Mouse (Mus musculus) c-Kit-positive CD71-negative TER-119-negative erythroid progenitor cells, embryonic 14.5 days (primary cell): ENCODE measurements at regions not wholly inside any gene's neighbourhood (a gene's known extent, or its start where the extent isn't known, plus 50 kb on each side); places are given as distances from the start of the nearest gene placed in this dataset.
A peak's percentile ranks its signal among the peaks of the same experiment; 100 is the strongest.

Experiments
- DNase-seq: peaks from one replicate; pipeline ENCODE4 v3.0.0-alpha.2; 2013; ENCODE audit warnings: low read depth

DNA sequence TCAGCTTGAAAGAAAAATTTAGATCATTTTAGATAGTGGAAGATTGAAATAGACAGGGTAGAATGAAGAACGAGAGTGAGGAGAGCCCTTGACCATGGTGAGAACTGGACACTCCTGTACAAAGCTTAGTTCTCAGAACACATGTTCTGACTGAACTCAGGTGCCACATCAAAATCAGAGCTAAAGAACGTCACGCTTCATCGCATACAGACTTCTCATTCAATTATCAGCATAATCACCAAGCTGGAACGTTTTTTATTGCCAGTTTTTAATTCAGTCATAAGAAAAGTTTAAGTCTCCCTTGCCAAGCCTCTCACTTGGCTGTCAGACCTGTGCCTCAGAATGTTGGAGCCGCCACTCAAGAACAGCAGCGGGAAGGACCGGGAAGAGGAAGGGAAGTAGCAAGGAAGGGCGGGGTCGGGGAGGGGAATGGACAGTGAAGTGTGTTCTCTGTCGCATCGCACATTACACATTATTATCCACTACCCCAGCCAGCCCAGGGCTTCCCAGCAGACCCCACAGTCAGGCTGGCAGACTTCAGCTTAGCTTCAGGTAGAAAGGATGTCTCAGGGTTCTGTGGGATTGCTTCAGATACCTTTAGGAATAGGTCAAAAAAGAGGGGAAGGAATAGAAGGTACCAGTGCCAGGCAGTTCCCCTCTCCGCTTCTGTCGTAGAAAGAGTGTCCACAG lies 140.1 kb upstream of the Smim15 start:
- no peak for DNase-seq

DNA sequence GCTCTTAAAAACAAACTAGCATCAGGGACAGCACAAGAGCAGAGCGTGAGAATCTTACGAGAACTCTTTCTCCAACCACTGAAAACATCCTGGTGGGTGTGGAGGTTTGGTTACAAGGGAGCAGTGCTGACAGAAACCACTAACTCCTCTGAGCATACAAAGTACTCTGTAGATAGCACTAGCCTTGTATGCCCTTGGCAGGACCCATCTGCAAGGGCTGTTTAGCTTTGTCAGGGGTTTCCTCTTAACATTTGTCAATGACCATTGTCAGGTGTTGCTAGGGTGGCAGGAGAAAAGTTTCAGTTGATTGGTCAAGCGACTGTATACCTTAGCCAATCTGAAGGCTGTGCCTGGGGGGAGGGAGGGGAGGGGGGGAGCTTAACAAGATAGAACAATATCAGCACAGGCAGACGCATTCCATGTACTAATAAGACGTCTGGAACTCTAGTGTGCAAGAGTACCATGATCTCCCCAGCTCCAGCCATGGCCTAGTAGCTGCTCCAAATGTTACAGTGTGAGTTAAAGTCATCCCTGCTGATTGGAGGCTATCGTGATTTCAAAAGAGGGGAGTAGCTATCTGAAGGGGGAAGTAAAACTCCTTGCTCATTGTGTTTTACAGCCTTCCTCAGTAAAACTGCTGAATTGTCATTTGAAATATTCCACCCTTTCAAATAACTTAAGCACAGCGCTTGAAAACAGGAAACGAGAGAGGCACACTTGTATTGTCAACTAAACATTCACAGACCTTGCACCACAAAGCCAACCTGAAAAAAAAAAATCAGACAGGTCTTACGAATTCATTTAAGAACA lies 140.9 kb upstream of the Smim15 start:
- DNase-seq: no peak

DNA sequence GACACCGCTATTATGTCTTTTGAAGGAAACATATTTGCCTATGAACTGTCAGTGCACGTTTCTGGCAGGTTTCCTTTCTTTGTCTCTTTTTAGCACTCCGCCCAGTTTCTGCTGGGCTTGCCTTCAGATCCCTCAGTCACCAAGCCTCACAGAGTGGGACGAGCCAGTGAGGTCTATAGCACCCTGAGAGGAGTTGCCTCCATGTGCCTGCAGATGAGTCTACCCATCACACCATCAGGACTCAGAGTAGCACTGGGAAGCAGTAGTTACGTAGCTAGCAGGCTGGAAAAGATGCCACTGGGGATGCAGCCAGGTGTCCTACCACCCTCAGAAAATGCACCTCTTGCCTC lies 141.5 kb upstream of the Smim15 start:
- DNase-seq: no peak

DNA sequence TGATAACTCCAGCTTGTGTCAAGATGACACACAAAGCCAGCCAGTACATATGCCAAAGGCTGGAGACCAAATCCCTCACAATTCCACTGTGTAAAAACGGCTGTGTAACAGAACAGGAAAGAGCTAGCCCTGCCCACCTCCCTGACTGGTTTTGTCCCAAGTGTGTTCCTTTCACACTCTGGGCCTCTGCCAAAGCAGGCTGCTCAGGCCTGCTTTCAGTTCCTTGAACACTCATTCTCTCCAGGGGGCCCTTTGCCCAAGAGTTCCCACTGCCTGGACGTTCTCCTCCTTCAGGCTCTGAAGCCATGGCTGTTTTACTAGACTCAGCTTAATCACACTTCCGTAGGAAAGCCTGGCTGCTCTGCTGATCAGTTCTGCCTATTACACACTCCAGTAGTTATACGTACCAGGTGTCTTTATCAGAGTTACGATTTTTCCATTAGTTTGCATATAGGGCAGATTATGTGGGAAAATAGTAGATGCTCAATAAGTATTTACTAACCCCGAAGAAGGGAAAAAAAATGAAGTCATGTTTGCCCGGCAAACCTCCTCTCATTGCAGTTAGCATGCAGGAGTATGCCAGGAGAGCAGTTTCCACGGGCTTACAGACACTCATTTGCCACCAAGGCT lies 144.5 kb upstream of the Smim15 start:
- no peak for DNase-seq

DNA sequence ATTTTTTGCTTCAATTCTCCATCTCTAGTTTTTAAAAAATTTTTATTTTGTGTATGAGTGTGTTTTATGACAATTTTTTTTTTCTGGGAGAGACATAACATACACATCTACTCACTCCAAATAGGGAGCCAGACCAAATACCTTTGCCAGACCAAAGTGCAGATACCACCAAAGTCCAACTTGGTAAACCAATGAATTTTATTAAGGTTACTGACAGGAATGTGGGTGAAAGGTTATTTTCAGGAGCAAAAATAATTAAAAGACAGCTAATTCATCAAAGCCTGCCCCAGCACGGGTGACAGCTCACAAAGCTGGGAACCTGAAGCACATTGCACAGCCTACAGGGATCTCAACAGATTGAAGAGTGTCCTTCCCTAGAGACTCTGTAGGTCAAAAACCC lies 146.6 kb upstream of the Smim15 start:
- DNase-seq: no peak

DNA sequence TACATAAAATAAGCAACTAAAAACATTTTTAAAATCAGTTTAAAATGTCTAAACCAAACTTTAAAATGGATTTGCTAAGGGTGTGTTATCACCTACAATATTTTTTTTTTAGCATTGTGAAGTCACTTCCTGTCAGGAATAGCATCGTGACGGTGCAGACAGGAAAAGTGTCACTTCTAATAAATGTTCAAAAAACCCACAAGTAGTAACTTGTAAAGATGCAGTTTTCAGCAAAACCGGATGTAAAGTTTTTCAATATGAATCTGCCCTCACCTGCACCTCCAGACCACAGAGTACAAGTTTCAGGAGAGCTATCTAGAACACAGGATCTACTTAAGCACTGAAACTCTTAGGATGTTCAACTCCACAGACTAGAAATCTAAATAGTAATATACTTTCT lies 147.1 kb upstream of the Smim15 start:
- no peak for DNase-seq

DNA sequence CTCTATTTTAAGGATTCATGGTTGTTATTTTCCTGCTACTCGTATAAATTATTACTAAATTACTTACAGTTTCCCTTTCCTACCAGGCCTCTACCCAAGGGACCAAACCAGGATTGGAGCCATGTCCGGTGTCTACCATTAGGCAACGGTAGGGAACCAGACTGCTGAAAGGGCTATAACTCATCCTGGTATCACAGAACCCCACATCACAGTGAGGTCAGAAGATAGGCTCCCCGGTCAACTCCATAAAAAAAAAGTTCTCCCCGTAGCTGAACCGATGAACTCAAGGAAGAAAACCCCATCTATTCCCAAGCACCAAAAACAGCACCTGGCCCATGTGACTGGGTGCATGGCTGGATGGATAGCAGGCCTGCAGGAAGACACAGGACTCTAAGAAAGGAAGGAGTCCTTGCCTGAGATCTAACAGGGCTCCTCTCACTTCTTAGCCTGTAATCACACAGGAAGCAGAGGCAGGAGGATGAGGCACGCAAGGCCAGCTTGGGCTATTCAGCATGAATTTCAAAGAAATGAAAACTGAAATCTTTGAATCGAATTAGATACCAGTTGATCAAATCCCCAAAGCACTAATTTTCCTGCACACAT lies 150.6 kb upstream of the Smim15 start:
- DNase-seq: no peak

DNA sequence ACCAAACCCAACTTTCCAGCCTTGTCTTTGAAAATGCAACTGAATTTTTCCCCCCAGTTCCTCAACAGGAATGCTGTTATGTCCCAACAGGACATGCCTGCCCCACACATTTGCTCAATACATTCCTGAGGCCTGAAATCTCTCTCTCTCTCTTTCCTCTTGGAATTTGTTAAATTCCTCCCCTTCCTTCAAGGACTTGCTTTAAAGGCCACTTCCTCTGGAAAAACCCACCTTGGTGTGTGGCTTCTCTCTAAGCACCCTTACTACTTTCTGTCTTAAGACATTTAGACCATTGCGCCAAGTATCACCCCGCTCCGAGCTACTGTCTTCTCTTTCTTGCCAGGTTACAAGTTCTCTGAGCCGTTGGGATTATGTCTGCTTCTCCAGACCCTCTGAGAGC lies 151.2 kb upstream of the Smim15 start:
- DNase-seq: no peak

DNA sequence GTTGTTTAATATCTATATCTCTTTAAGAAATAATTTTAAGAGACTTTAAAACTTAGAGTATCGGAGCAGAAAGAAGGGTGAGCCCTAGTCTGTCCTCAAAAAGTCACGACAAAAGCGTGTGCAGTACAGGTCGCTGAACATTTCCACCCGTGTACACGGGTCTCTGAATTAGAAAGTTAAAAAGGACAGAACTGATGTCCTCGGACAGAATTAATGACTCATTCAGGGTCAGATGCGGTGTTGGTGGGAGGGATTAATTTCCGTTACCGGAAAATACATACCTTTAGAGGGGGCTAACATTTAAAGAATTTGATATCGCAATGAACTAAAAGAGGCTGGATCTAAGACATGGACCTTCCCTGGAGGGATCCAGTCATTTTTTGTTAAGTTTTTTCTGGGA lies 152.3 kb upstream of the Smim15 start:
- DNase-seq: no peak

DNA sequence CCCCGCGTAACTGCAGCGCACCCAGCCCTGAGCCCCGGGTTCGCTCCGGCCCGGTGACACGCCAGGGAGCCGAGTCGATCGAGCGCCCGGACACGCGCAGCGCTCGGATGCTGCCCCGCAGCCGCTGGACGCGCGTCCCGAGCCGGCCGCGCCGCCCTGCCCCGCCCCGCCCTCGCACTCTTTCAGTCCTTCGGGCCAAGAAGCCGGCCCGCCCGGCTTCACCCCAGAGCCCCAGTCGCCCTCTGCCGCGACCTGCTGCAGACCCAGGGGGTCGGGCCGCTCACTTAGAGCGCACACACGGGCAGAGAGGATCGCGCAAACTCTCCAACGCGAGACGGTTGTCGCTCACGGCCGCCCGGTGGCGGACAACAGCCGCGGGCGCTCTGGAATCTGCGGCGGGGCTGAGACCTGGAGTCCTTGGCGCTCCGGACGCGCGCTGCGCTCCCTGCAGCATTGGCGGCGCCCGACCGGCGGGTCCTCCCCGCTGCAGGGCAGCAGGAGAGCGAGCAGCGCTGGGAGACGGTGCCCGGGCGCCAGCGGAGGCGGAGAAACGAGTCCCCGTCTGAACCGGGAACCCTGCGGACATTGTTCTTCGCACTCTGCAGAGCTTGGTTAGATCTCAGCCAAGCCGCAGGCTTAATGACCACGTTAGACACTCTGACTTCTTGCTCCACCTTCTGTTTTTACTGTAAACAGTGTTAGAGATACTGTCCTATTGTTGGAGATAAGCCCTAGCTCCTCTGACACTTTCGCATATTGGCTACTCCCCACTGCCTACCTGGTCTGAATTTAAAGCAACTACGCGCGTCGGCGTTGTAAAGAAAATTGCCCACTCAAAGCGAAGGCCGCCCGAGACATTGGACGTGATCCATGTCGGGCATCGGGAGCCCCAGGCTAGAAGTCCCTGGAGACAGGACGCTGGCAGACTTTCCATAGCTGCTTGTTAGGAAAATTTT lies 153.1 kb upstream of the Smim15 start:
- DNase-seq: no peak

DNA sequence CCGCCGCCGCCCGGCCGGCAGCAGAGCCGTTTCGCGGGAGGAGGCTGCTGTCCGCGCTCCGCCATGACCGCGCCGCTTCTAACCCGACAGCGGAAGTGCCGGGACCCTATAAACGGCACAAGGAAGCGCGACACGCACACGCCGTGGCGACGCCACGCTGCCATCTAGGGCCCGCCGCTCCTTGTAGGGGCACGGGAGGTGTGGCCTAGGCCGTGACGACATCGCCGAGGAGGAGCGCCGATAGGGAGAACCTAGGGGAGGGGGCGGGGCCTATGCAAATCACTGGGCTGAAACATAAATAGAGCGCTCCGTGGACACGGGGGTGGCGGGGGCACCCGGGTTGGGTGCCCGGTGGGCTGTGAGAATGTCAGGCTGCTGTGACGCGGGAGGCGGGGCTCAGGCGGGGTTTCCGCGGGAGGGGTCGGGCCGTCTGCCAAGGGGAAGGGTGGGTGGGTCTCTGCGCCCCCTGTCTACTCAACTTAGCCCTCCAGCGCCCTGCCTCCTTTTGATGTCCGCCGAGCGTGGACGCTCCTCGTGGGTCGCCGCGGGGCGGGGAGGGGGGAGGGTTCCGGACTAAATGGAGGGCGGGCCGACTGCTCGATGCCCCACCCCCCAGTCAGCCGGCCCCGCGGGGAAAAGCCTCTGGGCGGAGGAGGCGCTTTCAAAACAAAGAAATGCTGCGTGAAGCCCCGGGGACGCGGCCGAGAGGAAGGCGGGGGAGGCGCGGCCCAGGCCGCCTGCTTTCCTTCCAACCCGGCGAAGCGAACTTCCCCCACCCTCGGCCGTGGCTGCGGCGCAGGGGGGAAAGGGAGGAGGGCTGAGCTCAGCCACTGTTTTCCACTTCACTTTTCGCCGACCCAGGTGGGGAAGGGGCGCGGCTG lies 154.0 kb upstream of the Smim15 start:
- DNase-seq: peak; percentile 98

DNA sequence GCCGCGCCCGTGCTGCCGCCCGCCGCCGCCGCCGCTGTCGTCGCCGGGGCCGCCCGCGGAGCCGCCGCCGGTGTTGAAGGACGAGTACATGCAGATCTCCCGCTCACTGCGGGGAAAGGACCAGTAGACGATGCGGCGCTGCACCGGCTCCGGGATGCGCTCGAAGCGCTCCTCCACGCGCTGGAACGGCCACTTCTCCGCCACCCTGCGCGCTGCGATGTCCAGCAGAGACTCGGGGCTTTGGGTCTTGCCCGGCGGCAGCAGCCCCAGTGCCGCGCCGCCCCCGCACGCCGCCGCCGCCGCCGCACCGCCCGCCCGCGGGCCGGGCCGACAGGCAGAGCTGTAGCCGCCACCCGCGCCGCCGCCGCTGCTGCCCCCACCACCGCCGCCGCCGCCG lies 154.7 kb upstream of the Smim15 start:
- DNase-seq: no peak

DNA sequence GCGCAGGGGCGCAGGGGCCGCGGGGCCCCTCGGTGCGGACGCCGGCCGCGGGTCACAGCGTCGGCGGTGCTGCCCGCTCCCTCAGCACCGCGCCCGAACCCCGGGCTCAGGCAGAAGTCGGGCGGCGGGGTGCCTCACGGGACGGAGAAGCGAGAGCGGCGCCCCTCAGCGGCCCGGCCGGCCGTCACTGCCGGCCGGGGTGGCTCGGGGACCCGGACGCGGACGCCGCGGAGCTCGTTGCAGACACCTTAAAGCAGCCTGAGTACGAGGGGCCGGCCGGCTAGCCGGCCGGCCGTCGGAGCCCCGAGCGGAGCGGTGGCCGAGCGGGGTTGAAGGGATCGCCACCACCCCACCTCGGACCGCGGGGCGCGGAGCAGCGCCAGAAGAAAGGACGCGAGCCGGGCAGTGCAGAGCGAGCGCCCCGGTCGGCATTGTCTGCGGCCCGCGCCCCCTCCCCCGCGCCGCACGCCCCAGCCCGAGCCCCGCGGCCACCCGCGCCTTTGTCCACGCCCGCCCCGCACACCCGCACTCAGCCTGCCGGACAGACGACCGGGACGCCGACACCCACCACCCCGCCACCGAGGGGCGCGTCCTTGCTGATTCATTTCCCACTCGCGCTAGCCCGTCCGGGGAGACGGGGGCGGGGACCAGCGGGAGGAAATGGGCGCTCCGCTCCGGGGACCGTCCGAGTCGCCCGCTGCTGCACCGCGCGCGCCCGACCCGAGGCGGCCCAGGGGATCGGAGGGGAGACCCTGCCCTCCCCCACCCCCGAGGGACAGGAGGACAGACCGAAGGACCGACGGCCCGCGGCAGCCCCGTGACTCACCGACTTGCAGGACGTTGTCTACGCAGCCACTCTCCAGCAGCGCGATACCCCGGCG lies 155.4 kb upstream of the Smim15 start:
- no peak for DNase-seq

DNA sequence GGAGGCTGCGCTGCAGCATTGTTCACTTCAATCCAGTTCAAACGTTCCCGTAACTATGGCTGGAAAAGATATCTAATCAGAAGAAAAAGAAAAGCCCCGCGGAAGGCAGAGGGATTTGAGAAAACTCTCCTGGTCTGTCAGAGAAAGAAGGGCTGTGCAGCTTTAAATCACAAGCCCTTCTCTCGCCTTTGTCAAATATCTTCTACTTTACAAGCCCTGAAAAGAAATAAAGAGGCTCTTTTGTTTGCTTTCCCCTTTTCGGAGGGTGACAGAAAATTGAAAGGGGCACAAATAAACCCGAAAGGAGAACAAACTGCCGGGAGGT lies 156.1 kb upstream of the Smim15 start:
- no peak for DNase-seq

DNA sequence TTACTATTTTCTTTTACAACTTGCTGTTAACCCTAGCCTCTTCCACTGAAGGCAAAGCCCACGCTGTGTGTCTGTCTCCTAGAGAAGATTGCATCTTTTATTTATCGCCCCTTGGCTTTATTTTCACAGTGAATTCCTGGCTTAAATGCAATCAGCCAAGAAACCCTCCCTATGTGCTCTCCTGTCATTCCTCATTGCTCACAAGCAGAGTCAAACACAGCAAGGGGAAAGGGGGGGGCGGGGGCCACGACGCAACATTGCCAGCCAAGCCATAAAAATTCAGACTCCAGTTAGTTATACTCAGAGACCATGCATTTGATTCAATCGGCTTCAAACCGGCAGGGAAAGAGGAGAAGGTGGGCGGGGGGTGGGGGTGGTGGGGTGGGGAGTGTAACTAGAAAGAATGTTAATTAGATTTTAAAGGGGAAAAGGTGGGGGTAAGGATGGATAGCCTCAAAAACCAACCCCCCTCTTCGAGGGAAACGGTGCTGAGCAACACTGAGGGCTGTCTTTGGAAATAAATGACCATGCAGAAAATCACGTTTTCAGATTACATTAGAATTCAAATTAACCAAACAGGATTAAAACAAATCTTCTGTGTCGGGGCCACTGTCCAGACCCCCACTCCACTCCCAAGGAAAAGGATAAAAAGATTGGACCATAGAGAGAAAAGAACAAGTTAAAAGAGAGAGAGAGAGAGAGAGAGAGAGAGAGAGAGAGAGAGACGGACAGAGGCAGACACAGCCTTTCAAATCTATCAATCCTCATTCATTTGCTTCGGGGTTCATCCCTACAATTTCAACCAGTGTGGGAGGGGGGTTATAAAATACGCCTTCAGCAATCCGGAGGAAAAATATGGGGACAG lies 156.6 kb upstream of the Smim15 start:
- DNase-seq: no peak

DNA sequence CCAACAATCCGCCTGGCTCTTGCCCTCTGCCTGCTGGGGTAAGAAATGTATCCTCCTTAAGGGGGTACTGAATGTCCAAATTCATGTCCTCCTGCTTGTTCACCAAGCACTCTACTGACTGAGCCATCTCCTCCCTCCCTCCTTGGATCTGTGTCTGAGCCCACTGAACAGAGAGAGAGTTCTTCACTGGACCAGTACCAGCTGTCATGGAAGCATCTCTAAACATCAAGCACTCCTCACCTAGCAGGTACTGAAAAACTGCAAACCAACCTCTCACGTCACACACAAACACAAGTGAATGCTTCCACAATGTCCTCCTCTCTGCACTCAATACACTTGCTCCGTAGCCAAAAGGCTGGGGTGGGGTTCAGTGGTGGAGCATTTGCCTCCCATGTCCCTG lies 159.4 kb upstream of the Smim15 start:
- no peak for DNase-seq

DNA sequence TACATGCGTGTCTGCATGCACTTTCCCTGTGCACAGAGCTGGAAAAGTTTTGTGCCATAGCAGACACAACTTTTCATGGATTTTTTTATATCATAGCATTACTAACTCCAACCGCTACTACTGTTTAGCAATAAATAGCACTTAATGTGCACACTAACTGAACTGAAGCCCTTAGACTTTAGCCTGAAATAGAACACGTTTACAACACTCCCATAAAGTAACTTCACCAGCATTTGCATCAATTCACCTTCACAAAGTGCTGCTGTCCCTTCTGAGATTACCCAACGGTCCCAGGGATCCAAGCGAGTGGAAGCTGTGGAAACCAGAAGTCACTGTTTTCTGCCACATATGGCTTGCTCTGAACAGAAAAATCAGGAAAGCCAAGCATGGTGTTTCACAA lies 161.9 kb upstream of the Smim15 start:
- DNase-seq: no peak

DNA sequence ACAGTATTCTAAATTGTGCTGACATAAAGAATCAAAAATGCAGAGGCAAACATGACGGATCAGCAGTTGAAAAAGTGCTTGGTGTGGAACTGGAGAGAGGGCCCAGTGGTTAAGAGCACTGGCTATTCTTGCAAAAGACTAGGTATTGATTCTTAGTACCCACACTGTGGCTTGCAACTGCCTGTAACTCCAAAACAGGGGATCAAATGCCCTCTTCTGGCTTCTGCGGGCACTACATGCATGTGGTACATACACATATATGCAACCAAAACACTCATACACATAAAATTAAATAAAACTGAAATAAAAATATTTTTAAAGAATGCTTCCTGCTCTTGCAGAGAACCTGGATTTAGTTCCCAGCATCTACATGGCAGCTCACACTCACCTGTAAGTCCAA lies 163.7 kb upstream of the Smim15 start:
- no peak for DNase-seq

DNA sequence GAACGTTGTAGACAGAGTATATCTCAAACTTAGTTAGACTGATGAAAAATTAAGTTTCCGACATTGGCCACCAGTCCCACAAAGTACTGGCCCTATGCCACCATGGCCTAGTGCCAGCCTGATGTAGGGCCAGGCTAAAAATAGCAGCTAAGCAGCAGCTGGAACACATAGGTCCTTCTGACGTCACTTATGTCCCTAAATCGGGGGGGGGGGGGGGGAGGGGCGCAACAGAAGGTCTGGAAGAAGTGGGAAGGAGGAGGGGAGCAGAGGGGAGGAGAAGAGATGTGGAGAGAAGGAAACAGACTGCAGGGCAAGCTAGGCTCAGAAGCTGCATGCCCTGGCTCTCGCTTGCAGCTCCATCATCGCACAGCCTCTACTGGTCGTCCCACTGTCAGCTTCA lies 164.7 kb upstream of the Smim15 start:
- DNase-seq: no peak
